Mouse (Mus musculus): Measurements from ENCODE around the gene Habp2. TPM values are rescaled to one million over a fixed set of nuclear protein-coding genes. Genes with fewer than 3 reads are reported as not detected.

Gene Habp2
- total and polyA plus RNA-seq, 2 experiments from 2014 or later, result not detected

GRCm38 (mm10) chr19:56277951-56278350 is 9.0 kb upstream of the Habp2 start:
- ATAC-seq (no peak), DNase-seq (no peak)
- Histone ChIP-seq H3K4me3 (ENCODE audit: low read depth, low read length) (no peak overlapping the region), H3K9ac (no peak overlapping the region), H3K4me1 (ENCODE audit: insufficient read depth) (no peaks in the 10 kb centered on the region), H3K36me3 (ENCODE audit: insufficient read depth) (no peaks in the 10 kb centered on the region), H3K9me3 (ENCODE audit: low read length) (no peaks in the 10 kb centered on the region), H3K27ac (ENCODE audit: low read depth, low read length) (no peak overlapping the region), H3K4me2 (ENCODE audit: low read depth) (no peak overlapping the region), H3K27me3 (ENCODE audit: insufficient read depth, low read length) (no peaks in the 10 kb centered on the region)
- 86% methylated on average over 4 of the region's 4 CpGs for WGBS
- TF ChIP-seq CTCF (IDR thresholded peaks at IDR 0.05; ENCODE audit: low read depth), result no peak

- 88% methylated on average over 11 of the region's 11 CpGs for WGBS
- H3K4me3 ChIP-seq (ENCODE audit: low read depth, low read length), result no peak overlapping the region
- ATAC-seq, result no peak
- no peak for TF ChIP-seq CTCF (IDR thresholded peaks at IDR 0.05; ENCODE audit: low read depth)
- no peaks in the 10 kb centered on the region for H3K9me3 ChIP-seq (ENCODE audit: low read length)
- H3K36me3 ChIP-seq (ENCODE audit: insufficient read depth), result no peaks in the 10 kb centered on the region
- H3K27me3 ChIP-seq (ENCODE audit: insufficient read depth, low read length), result no peaks in the 10 kb centered on the region
- DNase-seq, result no peak
- no peak overlapping the region for H3K4me2 ChIP-seq (ENCODE audit: low read depth)
- H3K9ac ChIP-seq, result no peak overlapping the region
- no peaks in the 10 kb centered on the region for H3K4me1 ChIP-seq (ENCODE audit: insufficient read depth)
- no peak overlapping the region for H3K27ac ChIP-seq (ENCODE audit: low read depth, low read length)
Measured at GRCm38 (mm10) chr19:56278366-56278765, 8.6 kb upstream of the Habp2 start.

- Histone ChIP-seq H3K4me2 (ENCODE audit: low read depth) (no peak overlapping the region), H3K27me3 (ENCODE audit: insufficient read depth, low read length) (no peaks in the 10 kb centered on the region), H3K4me1 (ENCODE audit: insufficient read depth) (no peaks in the 10 kb centered on the region), H3K9ac (no peak overlapping the region), H3K36me3 (ENCODE audit: insufficient read depth) (no peaks in the 10 kb centered on the region), H3K27ac (ENCODE audit: low read depth, low read length) (no peak overlapping the region), H3K4me3 (ENCODE audit: low read depth, low read length) (no peak overlapping the region), H3K9me3 (ENCODE audit: low read length) (no peaks in the 10 kb centered on the region)
- DNase-seq (no peak), ATAC-seq (no peak)
- 85% methylated on average over 4 of the region's 4 CpGs for WGBS
- no peak for TF ChIP-seq CTCF (IDR thresholded peaks at IDR 0.05; ENCODE audit: low read depth)
Measured at GRCm38 (mm10) chr19:56285222-56285621, 1.7 kb upstream of the Habp2 start.

- H3K9me3 ChIP-seq (ENCODE audit: low read length), result no peaks in the 10 kb centered on the region
- H3K27ac ChIP-seq (ENCODE audit: low read depth, low read length), result no peak overlapping the region
- no peaks in the 10 kb centered on the region for H3K27me3 ChIP-seq (ENCODE audit: insufficient read depth, low read length)
- H3K9ac ChIP-seq, result no peak overlapping the region
- TF ChIP-seq CTCF (IDR thresholded peaks at IDR 0.05; ENCODE audit: low read depth), result no peak
- H3K36me3 ChIP-seq (ENCODE audit: insufficient read depth), result no peaks in the 10 kb centered on the region
- H3K4me3 ChIP-seq (ENCODE audit: low read depth, low read length), result no peak overlapping the region
- whole genome bisulfite sequencing, result 87% methylated on average over 15 of the region's 15 CpGs
- DNase-seq, result no peak
- ATAC-seq, result no peak
- no peaks in the 10 kb centered on the region for H3K4me1 ChIP-seq (ENCODE audit: insufficient read depth)
- H3K4me2 ChIP-seq (ENCODE audit: low read depth), result no peak overlapping the region
Measured at GRCm38 (mm10) chr19:56287580-56288367, 837 bp downstream of the Habp2 start.

GRCm38 (mm10) chr19:56288436-56288835 is 1.5 kb downstream of the Habp2 start:
- DNase-seq (no peak), ATAC-seq (no peak)
- WGBS, result 86% methylated on average over 4 of the region's 4 CpGs
- Histone ChIP-seq H3K9ac (no peak overlapping the region), H3K27me3 (ENCODE audit: insufficient read depth, low read length) (no peaks in the 10 kb centered on the region), H3K4me1 (ENCODE audit: insufficient read depth) (no peaks in the 10 kb centered on the region), H3K4me2 (ENCODE audit: low read depth) (no peak overlapping the region), H3K36me3 (ENCODE audit: insufficient read depth) (no peaks in the 10 kb centered on the region), H3K27ac (ENCODE audit: low read depth, low read length) (no peak overlapping the region), H3K9me3 (ENCODE audit: low read length) (no peaks in the 10 kb centered on the region), H3K4me3 (ENCODE audit: low read depth, low read length) (no peak overlapping the region)
- no peak for TF ChIP-seq CTCF (IDR thresholded peaks at IDR 0.05; ENCODE audit: low read depth)

- no peak overlapping the region for H3K9ac ChIP-seq
- H3K36me3 ChIP-seq (ENCODE audit: insufficient read depth), result no peaks in the 10 kb centered on the region
- H3K9me3 ChIP-seq (ENCODE audit: low read length), result no peaks in the 10 kb centered on the region
- H3K4me1 ChIP-seq (ENCODE audit: insufficient read depth), result no peaks in the 10 kb centered on the region
- H3K4me2 ChIP-seq (ENCODE audit: low read depth), result no peak overlapping the region
- no peaks in the 10 kb centered on the region for H3K27me3 ChIP-seq (ENCODE audit: insufficient read depth, low read length)
- no peak overlapping the region for H3K27ac ChIP-seq (ENCODE audit: low read depth, low read length)
- no peak for ATAC-seq
- no peak for DNase-seq
- no peak for TF ChIP-seq CTCF (IDR thresholded peaks at IDR 0.05; ENCODE audit: low read depth)
- WGBS, result 79% methylated on average over 8 of the region's 8 CpGs
- no peak overlapping the region for H3K4me3 ChIP-seq (ENCODE audit: low read depth, low read length)
Measured at GRCm38 (mm10) chr19:56289642-56290041, 2.7 kb downstream of the Habp2 start.

GRCm38 (mm10) chr19:56291898-56292297 is 5.0 kb downstream of the Habp2 start:
- Histone ChIP-seq H3K27me3 (ENCODE audit: insufficient read depth, low read length) (no peaks in the 10 kb centered on the region), H3K4me1 (ENCODE audit: insufficient read depth) (no peaks in the 10 kb centered on the region), H3K9me3 (ENCODE audit: low read length) (no peaks in the 10 kb centered on the region), H3K36me3 (ENCODE audit: insufficient read depth) (no peaks in the 10 kb centered on the region), H3K4me2 (ENCODE audit: low read depth) (no peak overlapping the region), H3K4me3 (ENCODE audit: low read depth, low read length) (no peak overlapping the region), H3K27ac (ENCODE audit: low read depth, low read length) (no peak overlapping the region), H3K9ac (no peak overlapping the region)
- peak; percentile 61 for ATAC-seq
- WGBS, result 19% methylated on average over 6 of the region's 6 CpGs
- peak; percentile 53 for DNase-seq
- no peak for TF ChIP-seq CTCF (IDR thresholded peaks at IDR 0.05; ENCODE audit: low read depth)
